Mouse (Mus musculus) spleen, adult 2 months (tissue): ENCODE data around the gene Coro2b. TPM values are rescaled to one million over a fixed set of nuclear protein-coding genes. Genes with fewer than 3 reads are reported as not detected.

Experiments
- DNase-seq, 2 experiments: peaks; one replicate each; pipeline versions ENCODE4 v3.0.0 to v3.0.0-alpha.2; 2012 to 2021; ENCODE audit warnings: low spot score in 2 of 2, low read depth in 1 of 2
- H3K27ac ChIP-seq: fragments of 200-500 bp; 2 replicates; pipeline ENCODE4 v1.5.1; 2012; ENCODE audit warnings: low read length, inconsistent platforms; ENCODE audit not compliant: insufficient read depth
- H3K27me3 ChIP-seq: fragments of 200-500 bp; 2 replicates; pipeline ENCODE4 v1.6.1; 2012; ENCODE audit warnings: mild to moderate bottlenecking, moderate library complexity, low read length, inconsistent platforms; ENCODE audit not compliant: control insufficient read depth, insufficient read depth
- H3K36me3 ChIP-seq: fragments of 200-500 bp; 2 replicates; pipeline ENCODE4 v1.6.1; 2012; ENCODE audit warnings: mild to moderate bottlenecking, low read length, inconsistent platforms; ENCODE audit not compliant: control insufficient read depth, insufficient read depth
- H3K4me1 ChIP-seq: fragments of 200-500 bp; 2 replicates; pipeline ENCODE4 v1.6.1; 2011; ENCODE audit warnings: inconsistent platforms; ENCODE audit not compliant: control insufficient read depth, insufficient read depth, insufficient read length
- H3K4me3 ChIP-seq: fragments of 200-500 bp; 2 replicates; pipeline ENCODE4 v1.5.1; 2011; ENCODE audit warnings: mild to moderate bottlenecking, inconsistent platforms; ENCODE audit not compliant: insufficient read depth, insufficient read length; ENCODE audit errors: extremely low read depth
- CTCF ChIP-seq: fragments of 200-500 bp; IDR thresholded peaks from 2 replicates; pipeline ENCODE4 v1.5.1; 2011; ENCODE audit warnings: mild to moderate bottlenecking, inconsistent platforms; ENCODE audit not compliant: insufficient read depth, insufficient read length, insufficient replicate concordance; ENCODE audit errors: extremely low read depth
- POLR2A ChIP-seq: fragments of 200-500 bp; IDR thresholded peaks from 2 replicates; pipeline ENCODE4 v1.6.1; 2011; ENCODE audit warnings: low read depth, low read length, inconsistent platforms
- WGBS: fragments of 180-500 bp; shearing (Covaris S2); methylation state at CpG from one replicate; pipeline ENCODE4 v1.1.7; 2018; 5-methylcytosine and 5-hydroxymethylcytosine counted together
- polyA plus RNA-seq: library from polyadenylated mRNA; depleted of rRNA; stranded (reverse); fragments of >200 nt; gene quantifications from 2 replicates; pipeline ENCODE4 v1.2.3, GENCODE M21; 2012

Gene Coro2b
- polyA plus RNA-seq, 1 experiment: 3.5 TPM

DNA sequence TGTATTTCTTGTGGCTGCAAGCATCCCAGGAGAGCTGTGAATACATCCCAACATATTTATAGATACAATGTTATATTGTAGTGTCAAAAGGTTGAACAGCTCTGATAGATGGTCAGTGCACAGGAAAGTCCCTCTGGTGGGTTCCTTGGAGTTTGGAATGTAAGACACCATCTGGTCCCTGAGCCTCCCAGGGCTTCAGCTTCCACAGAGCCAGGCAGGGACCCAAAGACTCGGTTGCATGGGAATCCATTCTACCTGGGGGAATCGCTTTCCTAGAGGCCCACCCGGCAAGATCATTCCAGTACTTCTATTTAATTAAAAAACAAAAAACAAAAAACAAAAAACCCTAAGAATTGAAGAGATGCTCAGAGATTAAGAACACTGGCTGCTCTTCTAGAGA lies 78.4 kb downstream of the Coro2b start:
- no peak for DNase-seq
- Histone ChIP-seq H3K4me1 (no peaks in the 10 kb centered on the region), H3K36me3 (no peaks in the 10 kb centered on the region), H3K4me3 (no peak overlapping the region), H3K27me3 (no peaks in the 10 kb centered on the region), H3K27ac (no peak overlapping the region)
- TF ChIP-seq POLR2A (no peak), CTCF (no peak)
- 83% methylated on average over 3 of the region's 3 CpGs for WGBS

DNA sequence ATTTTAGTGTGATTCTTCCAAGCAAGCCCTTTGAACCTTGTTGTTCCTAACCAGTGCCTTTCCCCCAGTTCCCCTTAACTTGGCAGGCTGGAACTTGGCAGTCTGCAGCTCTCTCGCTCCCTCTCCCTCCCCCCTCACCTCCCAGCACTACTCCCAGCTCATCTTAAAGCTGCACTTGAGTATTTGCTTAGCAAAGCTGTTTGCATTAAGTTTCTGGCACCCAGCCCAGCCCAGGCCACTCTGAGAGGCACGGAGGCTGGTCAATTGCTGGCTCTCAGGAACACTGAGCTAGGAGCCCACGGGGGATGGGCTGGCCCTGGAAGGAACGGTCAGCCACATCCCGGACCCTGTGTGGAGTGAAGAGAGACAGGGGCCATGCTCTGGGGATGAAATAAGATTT lies 80.8 kb downstream of the Coro2b start:
- Histone ChIP-seq H3K4me1 (no peaks in the 10 kb centered on the region), H3K4me3 (no peak overlapping the region), H3K27ac (no peak overlapping the region), H3K27me3 (no peaks in the 10 kb centered on the region), H3K36me3 (no peaks in the 10 kb centered on the region)
- peak in 1 of 2 experiments; percentile 6 for DNase-seq
- 76% methylated on average over 5 of the region's 5 CpGs for WGBS
- TF ChIP-seq CTCF (no peak), POLR2A (no peak)

DNA sequence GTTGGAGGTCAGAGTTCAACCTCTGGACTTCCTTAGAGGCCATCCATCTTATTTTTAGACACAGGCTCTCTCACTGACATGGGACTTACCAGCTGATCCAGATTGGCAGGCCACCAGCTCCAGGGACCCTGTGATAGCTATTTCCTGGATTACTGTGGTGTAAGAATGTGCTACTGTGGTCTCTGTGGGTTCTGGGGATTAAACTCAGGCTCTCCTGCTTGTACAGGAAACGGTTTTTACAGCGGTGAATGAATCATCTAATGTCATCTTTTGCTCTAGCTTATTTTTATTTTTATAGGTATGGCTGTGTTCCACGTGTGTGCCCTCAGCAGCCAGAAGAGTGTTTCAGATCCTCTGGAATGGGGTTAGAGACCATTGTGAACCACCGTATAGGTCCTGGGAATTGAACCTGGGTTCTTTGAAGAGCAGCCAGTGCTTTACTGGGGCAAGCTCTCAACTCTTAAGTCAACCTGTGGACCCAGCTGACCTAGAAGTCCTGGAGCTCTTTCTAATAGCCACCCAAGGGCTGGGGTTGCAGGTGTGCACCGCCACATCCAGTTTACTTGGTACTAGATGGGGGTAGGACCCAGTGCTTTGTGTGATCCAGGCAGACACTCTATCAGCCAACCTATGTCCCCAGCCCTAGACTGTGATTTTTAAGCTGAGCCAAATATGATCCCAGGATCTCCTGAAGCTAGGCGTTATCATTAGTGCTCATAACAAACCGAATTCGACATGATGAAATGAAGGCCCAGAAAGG lies 81.5 kb downstream of the Coro2b start:
- no peak overlapping the region for H3K4me3 ChIP-seq
- 52% methylated on average over 8 of the region's 8 CpGs for WGBS
- TF ChIP-seq POLR2A (no peak), CTCF (no peak)
- no peaks in the 10 kb centered on the region for H3K36me3 ChIP-seq
- no peak for DNase-seq
- no peak overlapping the region for H3K27ac ChIP-seq
- H3K4me1 ChIP-seq: no peaks in the 10 kb centered on the region
- H3K27me3 ChIP-seq: no peaks in the 10 kb centered on the region

DNA sequence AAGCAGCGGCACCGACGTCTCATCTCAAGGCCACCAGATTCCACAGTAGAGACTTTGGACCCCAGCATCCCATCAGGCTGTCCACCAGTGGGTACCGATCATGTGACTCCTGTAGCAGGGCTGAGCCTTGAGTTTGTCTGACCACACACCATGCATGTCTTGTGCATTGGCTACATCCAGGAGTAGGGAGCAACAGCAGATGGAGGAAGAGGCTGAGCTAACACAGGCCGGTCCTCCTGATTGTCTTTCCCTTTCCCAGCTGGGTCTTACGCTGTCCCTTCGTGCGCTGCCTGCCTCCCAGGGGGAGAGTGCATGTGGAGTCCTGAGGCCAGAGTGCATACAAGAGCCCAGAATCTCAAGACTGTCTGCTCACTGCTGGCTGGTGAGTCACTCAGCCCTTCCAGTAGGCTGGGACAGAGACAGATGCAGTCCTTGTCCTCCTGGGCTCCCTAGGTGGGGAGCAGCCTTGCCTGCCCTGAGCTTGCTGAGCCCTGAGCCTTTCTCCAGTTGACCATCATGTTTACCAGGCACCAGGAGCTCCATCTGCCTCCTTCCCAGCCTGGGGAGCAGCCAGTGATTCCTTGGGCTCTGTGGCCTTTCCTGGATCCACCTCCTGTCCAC lies 84.4 kb downstream of the Coro2b start:
- Histone ChIP-seq H3K4me3 (no peak overlapping the region), H3K36me3 (no peaks in the 10 kb centered on the region), H3K27me3 (no peaks in the 10 kb centered on the region), H3K4me1 (no peaks in the 10 kb centered on the region), H3K27ac (no peak overlapping the region)
- TF ChIP-seq CTCF (no peak), POLR2A (no peak)
- 96% methylated on average over 8 of the region's 8 CpGs for WGBS
- no peak for DNase-seq

DNA sequence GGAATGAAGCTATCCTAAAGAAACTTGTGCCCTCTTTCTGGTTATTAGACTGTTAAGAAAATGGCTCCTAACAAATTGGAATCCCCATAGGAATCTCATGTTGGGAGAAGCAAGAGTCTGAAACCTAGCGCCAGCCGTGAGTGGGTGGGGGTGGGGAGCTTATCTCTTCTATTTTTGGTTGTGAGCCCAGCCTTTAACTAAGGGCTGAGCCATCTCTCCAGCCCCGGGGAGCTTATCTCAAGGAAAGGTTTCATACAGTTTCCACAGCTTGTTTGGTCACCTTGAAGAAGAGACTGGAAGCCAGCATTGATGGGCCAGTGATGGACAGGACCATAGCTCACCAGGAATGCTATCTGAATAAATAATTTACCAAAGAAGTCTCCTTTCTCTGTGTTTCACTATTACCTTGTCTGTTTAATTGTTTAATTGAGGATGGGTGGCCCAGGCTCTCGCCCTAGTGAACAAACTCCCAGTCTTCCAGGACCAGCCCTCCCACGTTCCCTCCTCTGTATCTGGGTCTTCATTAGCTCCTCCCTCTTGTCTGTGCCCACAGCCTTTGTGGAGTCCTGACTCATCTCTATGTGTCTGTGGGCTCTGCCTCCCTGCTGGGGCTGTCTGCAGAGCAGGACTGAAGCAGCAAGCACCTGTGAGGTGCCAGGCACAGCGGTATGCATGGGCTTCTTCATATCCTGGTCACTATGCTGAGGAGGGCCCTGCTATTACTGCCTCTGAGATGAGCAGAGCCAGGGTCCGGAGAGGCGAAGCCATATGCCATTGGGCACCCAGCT lies 85.1 kb downstream of the Coro2b start:
- DNase-seq: no peak
- H3K4me1 ChIP-seq: no peaks in the 10 kb centered on the region

DNA sequence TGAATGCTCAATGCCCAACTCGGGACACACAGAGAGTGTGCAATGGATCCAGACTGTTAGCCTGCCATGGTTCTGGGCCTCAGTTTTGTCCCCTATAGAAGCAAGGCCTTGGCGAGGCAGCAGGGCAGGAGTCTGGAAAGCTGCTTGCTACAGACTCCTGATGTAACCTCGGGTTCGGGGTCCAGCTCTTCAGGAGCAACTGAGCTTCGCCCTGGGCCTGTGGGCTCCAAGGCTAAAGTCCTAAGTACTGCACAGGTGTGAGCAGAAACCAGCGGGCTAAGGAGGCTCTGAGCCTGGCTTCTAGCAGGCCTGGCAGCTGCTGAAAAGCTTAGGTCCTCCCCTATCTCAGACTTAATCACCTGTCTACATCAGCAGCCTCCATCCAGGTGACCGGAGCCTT lies 86.0 kb downstream of the Coro2b start:
- Histone ChIP-seq H3K27ac (no peak overlapping the region), H3K36me3 (no peaks in the 10 kb centered on the region), H3K4me3 (no peak overlapping the region), H3K4me1 (no peaks in the 10 kb centered on the region), H3K27me3 (no peaks in the 10 kb centered on the region)
- no peak for TF ChIP-seq CTCF
- TF ChIP-seq POLR2A: no peak
- WGBS: 86% methylated on average over 7 of the region's 7 CpGs
- DNase-seq: no peak

More for the DNA sequence above, 85.1 kb downstream of the Coro2b start:
- 85% methylated on average over 8 of the region's 8 CpGs for WGBS
- no peak overlapping the region for H3K4me3 ChIP-seq
- no peaks in the 10 kb centered on the region for H3K36me3 ChIP-seq
- TF ChIP-seq CTCF (no peak), POLR2A (no peak)
- no peak overlapping the region for H3K27ac ChIP-seq
- no peaks in the 10 kb centered on the region for H3K27me3 ChIP-seq
